Mouse (Mus musculus) kidney, embryonic 16.5 days (tissue): ENCODE data around the gene Cadm2. TPM values are rescaled to one million over a fixed set of nuclear protein-coding genes. Genes with fewer than 3 reads are reported as not detected.

ENCODE experiments used
- ATAC-seq: fragments of 200-750 bp; cut with Nextera tagmentation; 2 replicates; pipeline ENCODE4 v1.8.0; 2017; ENCODE audit warnings: moderate TSS enrichment; ENCODE audit not compliant: low FRiP score, low TSS enrichment
- H3K27ac ChIP-seq: fragments of 300-500 bp; sonication (generic); 2 replicates; pipeline ENCODE4 v1.5.1; 2014; ENCODE audit warnings: low read length
- H3K27me3 ChIP-seq: fragments of 300-500 bp; sonication (generic); 2 replicates; pipeline ENCODE4 v1.6.1; 2014; ENCODE audit warnings: low read length, control low read depth, mixed read lengths; ENCODE audit not compliant: insufficient read depth
- H3K36me3 ChIP-seq: fragments of 300-500 bp; sonication (generic); 2 replicates; pipeline ENCODE4 v1.6.1; 2014; ENCODE audit warnings: low read length, control low read depth, mixed read lengths; ENCODE audit not compliant: insufficient read depth
- H3K4me1 ChIP-seq: fragments of 300-500 bp; sonication (generic); 2 replicates; pipeline ENCODE4 v1.6.1; 2014; ENCODE audit warnings: low read length, control low read depth, mixed read lengths; ENCODE audit not compliant: insufficient read depth
- H3K4me2 ChIP-seq: fragments of 300-500 bp; sonication (generic); replicated peaks from 2 replicates; pipeline ENCODE4 v1.6.1; 2014; ENCODE audit warnings: low read depth, low read length
- H3K4me3 ChIP-seq: fragments of 300-500 bp; sonication (generic); 2 replicates; pipeline ENCODE4 v1.5.1; 2014; ENCODE audit warnings: mild to moderate bottlenecking, low read length
- H3K9ac ChIP-seq: fragments of 300-500 bp; sonication (generic); replicated peaks from 2 replicates; pipeline ENCODE4 v1.6.1; 2014; ENCODE audit warnings: low read length
- H3K9me3 ChIP-seq: fragments of 300-500 bp; sonication (generic); 2 replicates; pipeline ENCODE4 v1.6.1; 2016; ENCODE audit warnings: low read length, control low read depth
- WGBS: fragments of 180-500 bp; shearing (Covaris S2); extraction: QIAGEN DNeasy Blood & Tissue Kit; methylation state at CpG from one replicate; pipeline ENCODE4 v1.1.7; 2014; 5-methylcytosine and 5-hydroxymethylcytosine counted together
- polyA plus RNA-seq: library from polyadenylated mRNA; unstranded; fragments of >200 nt; fragmentation: Nextera tagmentation; extraction: Ambion mirVana; gene quantifications from 2 replicates; pipeline ENCODE4 v1.2.1, GENCODE M21; 2015

Gene Cadm2
- polyA plus RNA-seq, 1 experiment from 2014 or later = not detected

GRCm38 (mm10) chr16:67001707-67002106 lies 619.0 kb downstream of the Cadm2 start:
- H3K27me3 ChIP-seq = no peaks in the 10 kb centered on the region
- no peaks in the 10 kb centered on the region for H3K36me3 ChIP-seq
- H3K4me2 ChIP-seq = no peak overlapping the region
- H3K9me3 ChIP-seq = no peaks in the 10 kb centered on the region
- no peaks in the 10 kb centered on the region for H3K4me1 ChIP-seq
- H3K9ac ChIP-seq = no peak overlapping the region
- WGBS = 37% methylated on average over 4 of the region's 4 CpGs
- no peak overlapping the region for H3K4me3 ChIP-seq
- H3K27ac ChIP-seq = no peak overlapping the region
- no peak for ATAC-seq

- no peaks in the 10 kb centered on the region for H3K9me3 ChIP-seq
- H3K9ac ChIP-seq = no peak overlapping the region
- no peak overlapping the region for H3K4me2 ChIP-seq
- no peak for ATAC-seq
- no peaks in the 10 kb centered on the region for H3K27me3 ChIP-seq
- no peak overlapping the region for H3K27ac ChIP-seq
- no peaks in the 10 kb centered on the region for H3K36me3 ChIP-seq
- no peak overlapping the region for H3K4me3 ChIP-seq
- H3K4me1 ChIP-seq = no peaks in the 10 kb centered on the region
- 86% methylated on average over 2 of the region's 2 CpGs for WGBS
Measured at GRCm38 (mm10) chr16:66997461-66997860, 623.2 kb downstream of the Cadm2 start.

DNA sequence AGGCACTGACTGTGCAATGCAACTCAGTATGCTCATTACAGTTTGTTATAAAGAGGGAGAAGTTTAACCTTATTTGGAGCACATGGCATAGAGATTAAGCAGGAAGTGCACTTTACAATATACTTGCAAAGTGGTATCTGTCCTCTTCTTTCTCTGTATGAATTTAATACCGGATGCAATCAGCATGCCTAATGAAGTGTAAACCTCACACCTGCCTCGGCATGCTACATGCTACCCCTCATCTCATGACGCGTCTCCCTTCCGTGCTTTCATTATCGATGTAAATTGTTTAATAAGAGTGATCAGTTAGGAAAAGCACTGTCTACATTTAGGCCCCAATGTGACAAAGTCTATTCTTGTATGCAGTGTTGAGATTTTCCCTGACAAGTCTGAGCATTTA lies 633.0 kb downstream of the Cadm2 start:
- ATAC-seq = no peak
- Histone ChIP-seq H3K9me3 (no peaks in the 10 kb centered on the region), H3K4me2 (no peak overlapping the region), H3K4me3 (no peak overlapping the region), H3K36me3 (no peaks in the 10 kb centered on the region), H3K27me3 (no peaks in the 10 kb centered on the region), H3K9ac (no peak overlapping the region), H3K4me1 (no peaks in the 10 kb centered on the region), H3K27ac (no peak overlapping the region)
- 88% methylated on average over 6 of the region's 6 CpGs for WGBS

DNA sequence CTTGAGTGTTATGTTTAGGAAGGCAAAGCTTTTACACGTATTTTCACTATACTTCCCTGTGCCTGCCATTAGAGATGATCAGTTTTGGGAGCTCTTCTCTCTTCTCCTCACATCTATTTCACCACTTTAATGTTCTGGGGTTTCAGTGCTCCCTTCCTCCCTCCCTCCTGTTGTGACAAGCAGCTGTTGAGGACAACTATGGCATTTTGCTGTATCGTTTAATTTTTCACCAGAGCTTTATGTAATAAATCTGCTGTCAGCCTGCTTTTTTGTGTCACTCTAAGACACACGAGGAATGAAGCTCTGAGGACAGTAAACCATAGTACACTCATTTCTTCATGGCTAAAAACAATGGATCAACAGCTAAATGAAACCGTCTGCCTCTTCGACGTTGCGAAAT lies 633.8 kb downstream of the Cadm2 start:
- ATAC-seq = no peak
- Histone ChIP-seq H3K9me3 (no peaks in the 10 kb centered on the region), H3K4me2 (no peak overlapping the region), H3K4me1 (no peaks in the 10 kb centered on the region), H3K9ac (no peak overlapping the region), H3K27me3 (no peaks in the 10 kb centered on the region), H3K27ac (no peak overlapping the region), H3K4me3 (no peak overlapping the region), H3K36me3 (no peaks in the 10 kb centered on the region)
- 73% methylated on average over 7 of the region's 7 CpGs for WGBS

DNA sequence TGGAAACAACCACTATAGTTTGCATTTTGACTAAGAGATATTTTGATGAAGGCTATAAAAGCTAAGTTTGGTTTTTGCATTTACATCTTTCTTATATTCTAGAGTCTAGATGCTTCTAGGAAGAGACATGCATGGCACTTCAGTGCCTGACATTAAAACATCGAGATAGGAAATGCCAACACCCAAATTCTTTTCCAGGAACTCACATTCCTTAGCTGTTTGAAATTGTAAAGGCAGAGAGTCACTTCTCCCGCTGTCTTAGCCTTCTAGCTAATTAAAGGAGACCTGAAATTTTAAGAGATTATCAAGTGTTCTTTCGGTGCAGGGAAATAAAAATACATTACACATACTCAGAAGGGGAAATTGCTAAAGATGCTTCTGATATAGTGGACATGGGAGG lies 649.8 kb downstream of the Cadm2 start:
- Histone ChIP-seq H3K9me3 (no peaks in the 10 kb centered on the region), H3K27me3 (no peaks in the 10 kb centered on the region), H3K4me1 (no peaks in the 10 kb centered on the region), H3K4me2 (no peak overlapping the region), H3K9ac (no peak overlapping the region), H3K36me3 (no peaks in the 10 kb centered on the region), H3K4me3 (no peak overlapping the region), H3K27ac (no peak overlapping the region)
- WGBS = 62% methylated on average over 3 of the region's 3 CpGs
- ATAC-seq = no peak

DNA sequence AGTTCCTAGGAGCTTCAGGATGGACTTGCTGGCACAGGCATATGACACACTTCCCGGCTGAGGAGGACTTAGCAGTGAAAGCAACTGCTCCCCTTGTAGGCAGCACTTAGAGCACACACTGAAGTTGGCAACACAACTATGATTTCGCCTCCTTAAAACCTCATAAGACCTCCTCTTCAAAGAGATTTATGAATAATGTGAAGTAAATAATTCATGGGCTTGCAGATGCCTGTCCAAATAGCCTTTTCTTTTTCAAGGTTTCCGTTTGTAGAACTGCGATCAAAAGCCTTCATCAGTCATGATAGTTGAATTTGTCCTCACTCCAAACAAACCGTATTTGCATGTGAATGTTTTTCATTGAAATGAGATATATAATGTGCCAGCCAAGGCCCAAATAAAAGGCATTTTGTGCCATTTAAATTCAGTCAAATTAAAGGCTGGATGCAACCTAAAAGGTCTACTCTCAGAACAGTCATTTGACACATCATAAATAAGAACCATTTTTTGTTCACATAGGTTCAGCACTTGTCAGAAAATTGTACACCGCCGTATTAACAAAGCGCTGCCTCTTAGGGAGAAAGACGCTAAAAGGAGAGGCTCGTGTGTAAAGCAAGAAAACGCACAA lies 651.1 kb downstream of the Cadm2 start:
- Histone ChIP-seq H3K27me3 (no peaks in the 10 kb centered on the region), H3K4me2 (no peak overlapping the region), H3K9ac (no peak overlapping the region), H3K4me1 (no peaks in the 10 kb centered on the region), H3K27ac (no peak overlapping the region), H3K4me3 (no peak overlapping the region), H3K9me3 (no peaks in the 10 kb centered on the region), H3K36me3 (no peaks in the 10 kb centered on the region)
- WGBS = 72% methylated on average over 11 of the region's 11 CpGs
- ATAC-seq = no peak

DNA sequence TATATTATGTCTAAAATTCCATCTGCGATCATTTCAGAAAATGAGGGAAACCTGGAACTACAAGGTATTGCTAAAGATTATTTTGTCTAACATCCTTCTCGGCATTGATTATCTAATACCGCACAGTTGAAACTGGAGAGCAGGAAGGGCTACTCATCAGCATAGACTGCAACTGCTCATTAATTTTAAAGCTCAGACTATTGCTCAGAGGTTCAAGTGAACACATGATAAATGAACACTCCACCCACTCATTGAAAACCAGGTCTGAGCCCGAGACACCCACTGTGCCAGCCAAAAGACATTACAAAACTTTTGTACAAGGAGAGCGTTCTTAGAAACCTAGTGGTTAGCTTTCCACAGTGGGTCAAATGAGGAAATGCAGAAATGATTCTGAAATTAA lies 652.4 kb downstream of the Cadm2 start:
- H3K27ac ChIP-seq = no peak overlapping the region
- no peak overlapping the region for H3K4me3 ChIP-seq
- no peaks in the 10 kb centered on the region for H3K36me3 ChIP-seq
- no peaks in the 10 kb centered on the region for H3K9me3 ChIP-seq
- no peak for ATAC-seq
- WGBS = 74% methylated on average over 5 of the region's 5 CpGs
- no peak overlapping the region for H3K4me2 ChIP-seq
- no peaks in the 10 kb centered on the region for H3K4me1 ChIP-seq
- H3K9ac ChIP-seq = no peak overlapping the region
- no peaks in the 10 kb centered on the region for H3K27me3 ChIP-seq

DNA sequence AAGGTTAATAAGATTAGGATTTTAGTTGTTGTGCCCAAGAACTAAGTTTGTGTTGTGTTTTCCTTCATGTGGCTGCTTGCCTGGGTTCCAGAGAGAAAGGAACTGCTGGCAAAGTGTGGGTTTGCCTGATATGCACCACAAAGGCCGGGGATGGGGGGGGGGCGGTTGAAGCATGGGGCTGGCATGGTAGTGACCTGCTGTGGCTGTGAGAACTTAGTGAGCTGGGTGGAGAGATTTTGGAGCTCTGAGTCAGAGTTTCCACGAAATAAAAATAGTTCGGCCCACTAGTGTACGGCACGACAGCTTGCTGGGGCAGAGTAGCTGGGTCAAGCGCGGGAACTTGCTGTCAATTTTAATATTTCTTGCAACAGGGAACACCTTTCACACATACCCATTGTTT lies 653.0 kb downstream of the Cadm2 start:
- 81% methylated on average over 8 of the region's 8 CpGs for WGBS
- Histone ChIP-seq H3K9me3 (no peaks in the 10 kb centered on the region), H3K36me3 (no peaks in the 10 kb centered on the region), H3K4me3 (no peak overlapping the region), H3K4me1 (no peaks in the 10 kb centered on the region), H3K9ac (no peak overlapping the region), H3K27me3 (no peaks in the 10 kb centered on the region), H3K27ac (no peak overlapping the region), H3K4me2 (no peak overlapping the region)
- no peak for ATAC-seq

- no peaks in the 10 kb centered on the region for H3K36me3 ChIP-seq
- H3K9ac ChIP-seq = no peak overlapping the region
- WGBS = 58% methylated on average over 3 of the region's 3 CpGs
- H3K4me1 ChIP-seq = no peaks in the 10 kb centered on the region
- no peak for ATAC-seq
- no peaks in the 10 kb centered on the region for H3K9me3 ChIP-seq
- no peak overlapping the region for H3K4me2 ChIP-seq
- no peak overlapping the region for H3K27ac ChIP-seq
- no peak overlapping the region for H3K4me3 ChIP-seq
- H3K27me3 ChIP-seq = no peaks in the 10 kb centered on the region
Measured at GRCm38 (mm10) chr16:66959146-66959545, 661.6 kb downstream of the Cadm2 start.

GRCm38 (mm10) chr16:66955876-66956275 lies 664.8 kb downstream of the Cadm2 start:
- Histone ChIP-seq H3K9ac (no peak overlapping the region), H3K9me3 (no peaks in the 10 kb centered on the region)
- WGBS = 90% methylated on average over 2 of the region's 2 CpGs

More at GRCm38 (mm10) chr16:66955876-66956275, 664.8 kb downstream of the Cadm2 start:
- Histone ChIP-seq H3K4me1 (no peaks in the 10 kb centered on the region), H3K27ac (no peak overlapping the region), H3K27me3 (no peaks in the 10 kb centered on the region), H3K36me3 (no peaks in the 10 kb centered on the region), H3K4me3 (no peak overlapping the region), H3K4me2 (no peak overlapping the region)
- no peak for ATAC-seq
